Mouse (Mus musculus) limb, embryonic 15.5 days (tissue): ENCODE data around the gene Efcab14. TPM values are rescaled to one million over a fixed set of nuclear protein-coding genes. Genes with fewer than 3 reads are reported as not detected.

ENCODE experiments used
- ATAC-seq: fragments of 200-750 bp; cut with Nextera tagmentation; 2 replicates; pipeline ENCODE4 v1.8.0; 2017; ENCODE audit warnings: low read depth, moderate TSS enrichment; ENCODE audit not compliant: insufficient number of reproducible peaks, low FRiP score, low TSS enrichment
- H3K27ac ChIP-seq: fragments of 300-500 bp; sonication (generic); 2 replicates; pipeline ENCODE4 v1.5.1; 2015; ENCODE audit warnings: moderate library complexity, mild to moderate bottlenecking, inconsistent platforms
- H3K27me3 ChIP-seq: fragments of 300-500 bp; sonication (generic); 2 replicates; pipeline ENCODE4 v1.6.1; 2015; ENCODE audit warnings: inconsistent platforms
- H3K36me3 ChIP-seq: fragments of 300-500 bp; sonication (generic); 2 replicates; pipeline ENCODE4 v1.6.1; 2015; ENCODE audit warnings: inconsistent platforms
- H3K4me1 ChIP-seq: fragments of 300-500 bp; sonication (generic); 2 replicates; pipeline ENCODE4 v1.6.1; 2015; ENCODE audit warnings: inconsistent platforms
- H3K4me2 ChIP-seq: fragments of 300-500 bp; sonication (generic); 2 replicates; pipeline ENCODE4 v1.6.1; 2015; ENCODE audit warnings: mild to moderate bottlenecking, inconsistent platforms
- H3K4me3 ChIP-seq: fragments of 300-500 bp; sonication (generic); 2 replicates; pipeline ENCODE4 v1.5.1; 2015; ENCODE audit warnings: mild to moderate bottlenecking, inconsistent platforms
- H3K9ac ChIP-seq: fragments of 300-500 bp; sonication (generic); 2 replicates; pipeline ENCODE4 v1.6.1; 2015; ENCODE audit warnings: inconsistent platforms
- H3K9me3 ChIP-seq: fragments of 300-500 bp; sonication (generic); 2 replicates; pipeline ENCODE4 v1.6.1; 2016; ENCODE audit warnings: inconsistent platforms
- WGBS: fragments of 180-500 bp; shearing (Covaris S2); methylation state at CpG from one replicate; pipeline ENCODE4 v1.1.7; 2015; 5-methylcytosine and 5-hydroxymethylcytosine counted together
- polyA plus RNA-seq: library from polyadenylated mRNA; unstranded; fragments of >200 nt; fragmentation: Nextera tagmentation; extraction: Ambion mirVana; gene quantifications from 2 replicates; pipeline ENCODE4 v1.2.1, GENCODE M21; 2015

The Efcab14 gene
- polyA plus RNA-seq, 1 experiment from 2014 or later = 34.1 TPM

DNA sequence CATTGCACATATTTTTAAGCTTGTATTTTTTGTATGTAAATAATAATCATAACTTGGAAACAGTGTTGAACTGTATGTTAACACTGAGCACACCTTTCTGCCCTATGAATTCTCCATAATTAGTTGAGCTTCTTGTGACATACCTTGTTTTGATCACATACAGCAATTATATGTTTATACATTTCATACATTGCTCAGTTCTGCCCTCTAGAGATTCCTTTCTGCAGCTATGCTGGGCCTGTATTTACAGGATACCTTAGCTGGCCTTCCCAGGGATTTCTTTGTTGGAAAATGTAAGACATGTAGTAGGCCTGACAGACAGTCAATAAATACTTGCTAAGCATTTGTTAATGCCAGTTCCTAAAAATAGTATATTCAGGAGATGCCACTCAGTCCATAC, 5.1 kb downstream of the Efcab14 start:
- H3K27ac ChIP-seq = no peak overlapping the region
- no peaks in the 10 kb centered on the region for H3K27me3 ChIP-seq

DNA sequence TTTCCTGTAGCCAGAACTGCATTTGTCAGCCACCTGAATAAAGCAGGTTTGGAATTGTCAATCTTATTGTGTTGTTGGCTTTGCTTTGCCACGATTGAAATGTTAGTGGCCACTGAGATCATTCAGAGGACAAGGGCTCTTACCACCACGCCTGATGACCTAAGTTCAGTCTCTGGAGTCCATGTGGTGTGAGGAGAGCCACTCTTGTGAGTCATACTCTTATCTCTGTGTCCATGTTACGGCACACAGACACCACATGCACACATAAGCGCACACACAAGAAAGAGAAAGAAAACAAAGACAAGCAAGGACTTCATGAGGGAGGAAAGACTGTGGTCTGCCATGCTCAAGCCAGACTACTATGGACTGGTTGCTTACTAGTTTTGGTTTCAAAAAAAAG, 5.6 kb downstream of the Efcab14 start:
- H3K4me1 ChIP-seq = peaks cover 14% of the 10 kb centered on the region
- H3K27me3 ChIP-seq = no peaks in the 10 kb centered on the region
- no peak overlapping the region for H3K9ac ChIP-seq
- H3K27ac ChIP-seq = no peak overlapping the region
- peaks cover 37% of the 10 kb centered on the region for H3K36me3 ChIP-seq
- H3K4me2 ChIP-seq = no peak overlapping the region
- ATAC-seq = no peak
- no peaks in the 10 kb centered on the region for H3K9me3 ChIP-seq
- WGBS = 84% methylated on average over 4 of the region's 4 CpGs
- H3K4me3 ChIP-seq = no peak overlapping the region

More for the DNA sequence above, 5.1 kb downstream of the Efcab14 start:
- Histone ChIP-seq H3K9ac (no peak overlapping the region), H3K4me1 (peaks cover 14% of the 10 kb centered on the region), H3K36me3 (peaks cover 35% of the 10 kb centered on the region), H3K4me3 (no peak overlapping the region), H3K4me2 (no peak overlapping the region), H3K9me3 (no peaks in the 10 kb centered on the region)
- ATAC-seq = no peak

DNA sequence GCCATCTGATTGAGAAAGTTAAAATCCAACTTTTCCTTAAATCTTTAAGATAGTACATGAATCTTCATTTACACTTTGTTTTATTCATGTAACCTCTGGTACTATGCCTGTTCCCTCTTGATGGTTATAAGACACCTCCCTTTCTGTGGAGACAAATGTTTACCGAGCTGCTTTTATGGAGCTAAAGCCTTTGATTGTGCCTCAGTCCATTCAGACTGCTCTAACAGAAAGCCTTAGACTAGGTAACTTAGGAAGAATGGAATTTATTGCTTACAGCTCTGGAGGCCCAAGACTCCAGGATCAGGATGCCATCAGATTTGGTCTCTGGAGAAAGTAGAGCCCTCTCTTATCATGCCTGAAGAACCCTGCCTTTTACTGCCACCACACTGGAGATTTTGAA, 10.6 kb downstream of the Efcab14 start:
- H3K4me2 ChIP-seq = no peak overlapping the region
- no peak for ATAC-seq
- H3K27ac ChIP-seq = no peak overlapping the region
- no peaks in the 10 kb centered on the region for H3K27me3 ChIP-seq
- no peaks in the 10 kb centered on the region for H3K4me1 ChIP-seq
- no peak overlapping the region for H3K9ac ChIP-seq
- H3K9me3 ChIP-seq = no peaks in the 10 kb centered on the region
- WGBS = 28% methylated on average over 1 of the region's 1 CpGs
- peaks cover 39% of the 10 kb centered on the region; the same call in 1 of the 2 replicates for H3K36me3 ChIP-seq
- no peak overlapping the region for H3K4me3 ChIP-seq

DNA sequence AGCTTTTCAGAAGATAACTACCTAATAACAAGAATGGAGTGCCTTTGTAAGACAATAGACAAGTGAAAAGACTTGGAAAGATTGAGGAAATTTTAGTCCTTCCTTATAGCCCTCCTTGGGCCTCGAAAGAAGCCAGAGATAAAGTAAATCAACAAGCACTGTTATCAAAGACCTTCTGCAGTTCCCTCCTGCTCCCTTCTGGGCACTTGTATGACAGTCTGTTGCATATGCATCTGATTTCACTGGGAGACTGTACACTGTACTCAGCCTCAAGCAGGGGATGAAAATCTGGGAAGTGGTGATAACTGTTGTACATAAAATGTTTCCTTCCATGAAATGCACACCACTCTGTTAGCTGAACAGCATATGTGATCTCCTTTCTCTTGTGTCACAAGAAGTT, 11.8 kb downstream of the Efcab14 start:
- Histone ChIP-seq H3K4me2 (no peak overlapping the region), H3K4me1 (no peaks in the 10 kb centered on the region), H3K27me3 (no peaks in the 10 kb centered on the region), H3K27ac (no peak overlapping the region), H3K9me3 (no peaks in the 10 kb centered on the region), H3K36me3 (peaks cover 39% of the 10 kb centered on the region), H3K4me3 (no peak overlapping the region), H3K9ac (no peak overlapping the region)
- ATAC-seq = no peak
- WGBS = 74% methylated on average over 1 of the region's 1 CpGs

DNA sequence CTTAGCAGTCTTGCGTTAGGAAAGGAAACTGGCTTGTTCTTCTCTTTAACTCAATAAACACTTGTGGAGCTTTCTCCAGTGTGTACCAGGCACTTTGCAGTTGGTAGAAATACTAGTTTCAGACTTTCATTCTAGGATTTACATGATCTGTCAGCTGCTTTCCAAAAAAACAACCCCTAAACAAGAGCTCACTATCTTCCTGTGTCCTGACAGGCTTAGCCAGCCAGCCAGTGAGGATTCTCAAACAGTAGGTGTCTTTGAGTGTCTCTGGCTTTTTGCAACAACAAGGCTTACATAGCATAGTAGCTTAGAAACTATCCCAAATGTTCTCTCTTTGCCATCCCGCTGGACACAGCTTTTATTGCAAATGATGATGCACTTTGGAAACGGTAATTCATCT, 16.6 kb downstream of the Efcab14 start:
- Histone ChIP-seq H3K9me3 (no peaks in the 10 kb centered on the region), H3K4me1 (no peaks in the 10 kb centered on the region), H3K27me3 (no peaks in the 10 kb centered on the region), H3K9ac (no peak overlapping the region), H3K4me3 (no peak overlapping the region), H3K4me2 (no peak overlapping the region), H3K27ac (no peak overlapping the region), H3K36me3 (peaks cover 35% of the 10 kb centered on the region)
- 77% methylated on average over 3 of the region's 3 CpGs for WGBS
- no peak for ATAC-seq

DNA sequence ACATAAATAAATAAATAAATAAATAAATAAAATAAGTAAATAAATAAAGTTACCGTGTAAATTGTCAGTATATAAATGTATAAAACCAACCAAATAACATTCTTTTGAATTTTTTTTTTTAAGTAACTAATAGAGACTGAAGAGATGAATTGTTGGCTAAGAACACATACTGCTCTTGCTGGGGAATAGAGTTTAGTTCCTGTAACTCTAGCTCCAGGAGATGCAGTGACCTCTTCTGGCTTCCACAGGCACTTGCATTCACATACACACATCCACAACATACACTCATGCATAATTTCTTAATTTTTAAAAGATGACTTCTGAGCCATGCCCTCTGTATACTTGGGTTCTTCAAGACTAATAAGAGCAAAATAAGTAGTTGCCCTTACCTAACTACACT, 17.3 kb downstream of the Efcab14 start:
- 93% methylated on average over 1 of the region's 1 CpGs for WGBS
- no peaks in the 10 kb centered on the region for H3K9me3 ChIP-seq
- peaks cover 33% of the 10 kb centered on the region for H3K36me3 ChIP-seq
- no peaks in the 10 kb centered on the region for H3K27me3 ChIP-seq
- H3K27ac ChIP-seq = no peak overlapping the region
- no peaks in the 10 kb centered on the region for H3K4me1 ChIP-seq
- no peak for ATAC-seq
- no peak overlapping the region for H3K4me3 ChIP-seq
- no peak overlapping the region for H3K4me2 ChIP-seq
- no peak overlapping the region for H3K9ac ChIP-seq

DNA sequence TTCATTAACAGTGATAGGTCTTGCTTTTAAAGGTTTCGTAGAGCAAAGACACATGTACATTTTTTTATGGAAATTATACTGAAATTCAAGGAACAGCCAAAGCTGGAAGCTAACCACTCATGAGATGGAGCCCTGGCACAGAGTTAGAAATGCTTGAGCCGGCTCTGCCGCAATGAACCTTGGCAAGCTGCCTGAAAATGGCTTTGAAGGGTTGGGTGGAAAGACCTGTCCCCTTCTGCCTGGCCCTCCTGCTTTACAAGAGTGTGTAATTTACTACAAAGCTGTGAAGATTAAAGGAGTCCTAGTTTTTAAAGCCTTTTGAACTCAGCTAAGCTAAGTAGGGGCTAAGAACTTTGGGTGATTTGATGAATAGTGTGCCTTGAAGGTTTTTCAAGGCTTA, 23.7 kb downstream of the Efcab14 start:
- peaks cover 44% of the 10 kb centered on the region for H3K36me3 ChIP-seq
- H3K4me3 ChIP-seq = no peak overlapping the region
- H3K9me3 ChIP-seq = no peaks in the 10 kb centered on the region
- no peak overlapping the region for H3K27ac ChIP-seq
- ATAC-seq = no peak
- WGBS = 16% methylated on average over 3 of the region's 3 CpGs
- no peak overlapping the region for H3K4me2 ChIP-seq
- H3K4me1 ChIP-seq = peaks cover 5% of the 10 kb centered on the region; the same call in 1 of the 2 replicates
- no peaks in the 10 kb centered on the region for H3K27me3 ChIP-seq
- H3K9ac ChIP-seq = no peak overlapping the region

DNA sequence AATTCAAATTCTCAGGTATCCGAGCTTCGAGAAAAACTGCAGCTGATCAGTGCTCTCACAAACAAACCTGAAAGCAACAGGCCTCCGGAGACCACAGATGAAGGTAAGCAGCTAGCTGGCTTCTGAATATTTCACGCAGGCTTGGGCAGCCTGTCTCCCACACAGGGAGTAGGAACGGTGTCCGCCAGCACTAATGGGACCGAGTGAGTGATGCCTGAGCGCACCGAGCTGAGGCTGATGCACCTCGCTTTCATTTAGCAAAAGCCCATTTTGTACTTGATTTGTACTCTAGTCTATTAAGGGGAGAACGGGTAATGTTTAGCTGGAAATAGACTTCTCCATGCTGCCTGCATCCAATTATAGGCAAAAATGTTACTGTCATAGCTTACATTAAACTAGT, 27.0 kb downstream of the Efcab14 start:
- Histone ChIP-seq H3K36me3 (peaks cover 53% of the 10 kb centered on the region), H3K4me2 (no peak overlapping the region), H3K9me3 (no peaks in the 10 kb centered on the region), H3K9ac (no peak overlapping the region), H3K4me1 (peaks cover 5% of the 10 kb centered on the region; the same call in 1 of the 2 replicates), H3K4me3 (no peak overlapping the region), H3K27ac (no peak overlapping the region), H3K27me3 (no peaks in the 10 kb centered on the region)
- 90% methylated on average over 11 of the region's 11 CpGs for WGBS
- ATAC-seq = no peak

DNA sequence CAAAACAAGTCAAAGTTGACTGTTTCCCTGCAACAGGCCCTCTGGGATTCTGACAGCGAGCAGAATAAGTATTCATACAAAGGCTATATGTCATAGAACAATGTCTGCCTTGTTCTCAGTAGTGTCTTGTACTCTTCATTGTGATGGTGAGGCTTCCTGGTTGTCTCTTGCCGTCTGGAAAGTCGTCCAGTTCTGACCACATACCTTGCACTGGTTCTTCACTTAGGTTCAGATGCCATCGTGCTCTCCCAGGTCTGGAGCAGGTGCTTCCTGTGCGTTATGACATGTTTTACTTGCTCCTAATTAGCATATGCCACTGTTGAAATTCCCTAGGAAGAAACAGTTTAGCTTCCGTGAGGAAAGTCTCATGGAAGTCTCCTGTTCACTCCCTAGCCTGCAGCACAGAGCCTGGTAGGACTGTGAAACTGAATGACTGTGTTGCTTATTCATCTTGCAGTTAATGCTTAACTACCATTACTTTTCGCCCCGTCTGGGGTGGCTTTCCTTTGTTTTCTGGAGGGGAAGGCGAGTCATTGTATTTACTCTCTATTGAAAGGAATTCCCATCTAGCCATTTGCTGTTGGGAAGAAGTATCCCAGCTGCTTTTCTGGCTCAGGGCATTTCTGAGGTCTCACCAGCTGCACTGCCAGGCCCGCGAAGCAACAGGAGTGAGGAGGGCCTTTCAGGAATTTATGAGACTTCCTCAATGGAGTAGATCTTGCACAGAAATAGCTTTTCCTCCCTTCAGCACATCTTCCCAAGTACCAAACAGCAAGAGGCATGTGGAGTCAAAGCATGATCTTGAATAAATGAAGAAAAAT, 30.3 kb downstream of the Efcab14 start:
- WGBS = 68% methylated on average over 11 of the region's 11 CpGs
- no peaks in the 10 kb centered on the region for H3K27me3 ChIP-seq
- H3K4me1 ChIP-seq = no peaks in the 10 kb centered on the region
- no peak for ATAC-seq
- H3K36me3 ChIP-seq = peaks cover 47% of the 10 kb centered on the region
- H3K9me3 ChIP-seq = no peaks in the 10 kb centered on the region
- H3K4me3 ChIP-seq = no peak overlapping the region
- no peak overlapping the region for H3K27ac ChIP-seq
- H3K9ac ChIP-seq = no peak overlapping the region
- no peak overlapping the region for H3K4me2 ChIP-seq

DNA sequence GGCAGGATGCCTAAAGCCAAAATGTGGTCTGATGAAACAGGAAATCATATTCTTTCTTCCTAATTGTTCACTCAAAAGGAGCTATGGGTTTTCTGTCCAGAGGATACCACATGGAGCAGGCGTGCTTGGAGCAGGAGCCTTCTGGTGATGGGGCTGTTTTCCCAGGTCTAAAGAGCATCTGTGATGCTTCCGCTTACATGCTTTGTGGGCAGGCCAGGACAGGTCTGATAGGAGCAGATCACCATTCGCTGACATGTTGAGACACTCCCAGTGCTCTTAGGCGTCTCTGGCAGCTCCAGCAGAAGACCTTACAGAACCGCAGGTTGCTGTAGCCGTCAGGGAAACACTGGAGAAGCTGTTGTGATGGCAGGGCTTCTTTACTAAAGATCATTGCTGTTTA, 37.5 kb downstream of the Efcab14 start:
- 68% methylated on average over 6 of the region's 6 CpGs for WGBS
- Histone ChIP-seq H3K4me1 (no peaks in the 10 kb centered on the region), H3K4me2 (no peak overlapping the region), H3K27me3 (no peaks in the 10 kb centered on the region), H3K9me3 (no peaks in the 10 kb centered on the region), H3K4me3 (no peak overlapping the region), H3K36me3 (peaks cover 38% of the 10 kb centered on the region), H3K9ac (no peak overlapping the region), H3K27ac (no peak overlapping the region)
- ATAC-seq = no peak

DNA sequence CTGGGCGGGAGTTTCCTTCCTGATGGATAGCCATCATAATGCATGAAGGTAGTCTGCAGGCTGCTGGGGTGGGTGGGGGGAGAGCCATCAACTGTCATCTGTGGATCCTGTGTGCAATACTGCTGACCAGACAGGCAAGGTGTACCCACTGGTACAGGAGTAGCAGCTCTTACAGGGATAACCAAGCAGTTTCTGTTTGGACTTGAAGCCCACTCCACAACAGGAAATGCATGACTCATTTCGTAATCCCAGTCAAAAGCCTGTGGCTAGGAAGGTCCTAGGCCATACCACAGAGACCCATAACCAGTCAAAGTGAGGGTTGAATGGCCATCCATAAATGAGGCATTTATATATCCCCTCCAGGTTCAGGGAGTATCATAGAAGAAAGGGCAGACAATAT, 40.1 kb downstream of the Efcab14 start:
- no peak overlapping the region for H3K4me2 ChIP-seq
- 94% methylated on average over 2 of the region's 2 CpGs for WGBS
- H3K36me3 ChIP-seq = peaks cover 29% of the 10 kb centered on the region
- H3K4me1 ChIP-seq = no peaks in the 10 kb centered on the region
- no peak for ATAC-seq
- H3K9me3 ChIP-seq = no peaks in the 10 kb centered on the region
- H3K9ac ChIP-seq = no peak overlapping the region
- no peak overlapping the region for H3K4me3 ChIP-seq
- no peaks in the 10 kb centered on the region for H3K27me3 ChIP-seq
- no peak overlapping the region for H3K27ac ChIP-seq

DNA sequence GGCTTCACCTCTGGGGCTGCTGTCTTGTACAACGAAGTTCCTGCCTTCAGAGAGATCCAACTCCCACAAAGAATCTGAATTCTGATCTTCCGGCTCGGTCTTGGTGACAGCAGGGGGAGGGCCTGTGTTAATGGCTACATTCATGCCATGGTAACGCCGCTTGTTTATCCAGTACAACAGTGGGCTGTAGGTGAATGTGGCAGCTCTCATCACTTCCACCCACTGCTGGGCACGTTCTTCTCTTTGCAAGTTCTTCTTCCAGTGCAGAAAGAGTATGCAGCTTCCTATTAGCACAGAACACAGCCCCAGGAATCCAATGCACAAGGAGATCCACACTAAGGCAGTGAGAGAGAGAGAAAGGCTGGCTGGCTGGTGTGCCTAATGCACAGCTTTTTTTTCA, 42.7 kb downstream of the Efcab14 start:
- no peak overlapping the region for H3K27ac ChIP-seq
- no peaks in the 10 kb centered on the region for H3K27me3 ChIP-seq
- H3K36me3 ChIP-seq = peaks cover 16% of the 10 kb centered on the region
- no peaks in the 10 kb centered on the region for H3K9me3 ChIP-seq
- no peak overlapping the region for H3K9ac ChIP-seq
- H3K4me1 ChIP-seq = peaks cover 8% of the 10 kb centered on the region; the same call in 1 of the 2 replicates
- WGBS = 45% methylated on average over 6 of the region's 6 CpGs
- H3K4me2 ChIP-seq = no peak overlapping the region
- no peak overlapping the region for H3K4me3 ChIP-seq
- no peak for ATAC-seq

DNA sequence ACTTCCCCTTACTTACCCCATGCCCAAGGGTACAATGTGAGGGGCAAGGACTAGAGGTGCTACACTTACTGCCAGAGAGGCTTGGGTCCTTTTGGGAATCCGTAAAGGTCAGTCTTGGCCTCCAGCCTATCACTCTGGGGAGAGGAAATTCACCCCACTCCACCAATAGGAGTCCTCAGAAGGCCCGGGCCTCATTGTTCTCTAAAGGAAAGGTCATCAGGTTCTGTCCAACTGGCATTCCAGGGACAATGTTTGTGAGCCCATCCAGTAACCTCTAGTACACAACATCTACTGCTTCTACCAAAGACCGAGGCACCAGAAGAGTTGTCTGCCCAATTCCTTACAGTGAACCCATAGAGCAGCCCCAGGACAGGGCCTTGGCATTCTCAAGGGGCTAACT, 43.4 kb downstream of the Efcab14 start, which contains the start of gene Tex38:
TSS of gene Tex38 (minus strand) at position 101 of the 400 bp plus-strand sequence.
- H3K36me3 ChIP-seq = peaks cover 16% of the 10 kb centered on the region
- no peak for ATAC-seq
- WGBS = 78% methylated on average over 3 of the region's 3 CpGs

More for the DNA sequence above, 43.4 kb downstream of the Efcab14 start, which contains the start of gene Tex38:
- Histone ChIP-seq H3K9ac (no peak within 1 kb of the TSS), H3K27ac (no peak within 1 kb of the TSS), H3K9me3 (no peaks in the 10 kb centered on the region), H3K4me2 (no peak within 1 kb of the TSS), H3K4me3 (no peak within 1 kb of the TSS), H3K4me1 (peaks cover 13% of the 10 kb centered on the region; the same call in 1 of the 2 replicates), H3K27me3 (no peaks in the 10 kb centered on the region)
